Mouse (Mus musculus): Measurements from ENCODE around the gene Vamp8.

Gene Vamp8

GRCm38 (mm10) chr6:72373184-72373583 lies 17.3 kb downstream of the Vamp8 start:
- no peak for DNase-seq (ENCODE audit: low spot score in 2 of 2)

DNA sequence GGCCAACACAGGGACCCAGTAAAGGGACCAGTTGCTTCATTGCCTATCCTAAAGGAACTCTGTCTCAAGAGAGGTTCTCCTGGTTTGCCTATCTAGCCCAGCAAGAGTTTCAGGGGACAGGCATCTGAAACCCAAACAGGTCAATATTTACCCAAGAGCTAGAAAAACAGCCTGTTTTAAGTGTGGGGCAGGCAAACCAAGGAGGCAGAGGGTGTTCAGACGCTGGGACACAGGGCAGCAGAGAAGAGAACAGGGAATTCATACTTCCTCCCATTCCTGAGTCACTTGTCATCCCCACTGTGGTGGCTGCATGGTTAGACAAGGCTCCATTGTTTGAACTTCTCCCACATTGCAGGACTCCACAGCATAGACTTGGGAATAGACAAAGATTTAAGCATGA lies 18.9 kb downstream of the Vamp8 start:
- no peak for DNase-seq (ENCODE audit: low spot score in 2 of 2)

- peak; percentile 61 to 68 for DNase-seq (ENCODE audit: low spot score in 2 of 2)
These were observed 19.4 kb downstream of the Vamp8 start for GRCm38 (mm10) chr6:72371147-72371546.

DNA sequence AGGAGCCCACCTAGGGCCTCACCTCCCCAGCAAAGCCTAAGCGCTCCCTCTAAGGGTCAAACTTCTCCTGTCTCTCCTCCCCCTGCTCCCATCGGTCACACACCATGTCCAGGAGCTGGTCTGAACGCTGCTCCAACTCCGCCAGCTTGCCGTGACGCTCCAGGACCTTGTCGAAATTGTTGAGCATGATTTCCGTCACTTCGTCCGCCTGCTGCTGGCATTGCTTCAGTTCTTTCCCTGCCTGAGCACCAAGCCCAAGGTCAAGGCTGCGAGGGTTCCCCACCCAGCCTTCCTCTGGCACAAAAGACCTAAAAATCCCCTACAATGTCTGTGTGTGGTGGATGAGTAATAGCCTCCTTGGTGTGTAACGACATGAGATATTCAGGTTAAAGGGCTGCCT lies 20.4 kb downstream of the Vamp8 start:
- DNase-seq (ENCODE audit: low spot score in 2 of 2) = no peak

DNA sequence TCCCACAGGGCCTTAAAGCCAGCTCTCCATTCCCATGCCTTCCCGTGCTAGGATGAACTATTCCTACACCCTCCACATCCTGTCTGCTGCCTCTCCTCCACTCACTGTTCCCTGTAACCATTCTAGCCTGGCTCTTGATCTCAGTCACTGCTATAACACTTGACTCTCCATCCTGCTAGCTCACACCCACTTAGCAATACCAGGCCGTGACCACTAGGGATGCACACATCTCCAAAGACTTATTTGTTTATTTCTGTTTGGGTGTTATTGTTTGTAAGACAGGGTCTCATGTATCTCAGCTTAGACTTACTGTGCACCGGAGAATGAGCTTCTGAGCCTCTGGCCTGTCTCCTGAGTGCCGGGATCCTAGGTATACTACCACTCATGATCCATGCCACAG lies 20.9 kb downstream of the Vamp8 start:
- no peak for DNase-seq (ENCODE audit: low spot score in 2 of 2)

GRCm38 (mm10) chr6:72367460-72367974 lies 23.0 kb downstream of the Vamp8 start:
- no peak for DNase-seq (ENCODE audit: low spot score in 2 of 2)

DNA sequence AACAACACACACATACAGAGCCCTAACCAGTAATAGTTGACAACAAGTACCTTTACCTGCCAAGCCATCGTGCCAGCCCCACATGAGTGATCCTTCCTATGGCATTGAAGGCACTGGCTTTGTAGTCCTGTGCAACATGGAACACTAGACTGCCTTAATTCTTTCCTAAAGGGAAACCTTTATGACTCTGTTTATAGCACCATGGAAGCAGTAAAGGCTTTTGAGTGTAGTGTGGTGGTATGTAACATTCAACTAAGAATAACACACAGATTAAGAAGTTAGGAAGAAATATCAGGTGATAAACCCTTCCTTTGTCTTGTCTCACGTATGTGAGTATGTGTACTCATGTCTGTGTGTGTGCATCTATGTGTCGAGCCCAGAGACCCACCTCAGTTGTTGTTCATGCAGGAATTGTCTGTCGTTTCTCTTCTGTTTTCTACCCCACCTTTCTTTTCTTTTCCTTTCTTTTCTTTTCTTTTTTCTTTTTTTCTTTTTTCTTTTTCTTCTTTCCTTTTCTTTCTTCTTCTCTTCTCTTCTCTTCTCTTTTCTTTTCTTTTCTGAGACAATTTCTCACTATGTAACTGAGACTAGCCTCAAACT lies 23.6 kb downstream of the Vamp8 start, which contains the start of gene Rnf181:
Gene Rnf181 (minus strand): TSS at position 113 of the 600 bp plus-strand sequence.
- DNase-seq (ENCODE audit: low spot score in 2 of 2) = no peak

DNA sequence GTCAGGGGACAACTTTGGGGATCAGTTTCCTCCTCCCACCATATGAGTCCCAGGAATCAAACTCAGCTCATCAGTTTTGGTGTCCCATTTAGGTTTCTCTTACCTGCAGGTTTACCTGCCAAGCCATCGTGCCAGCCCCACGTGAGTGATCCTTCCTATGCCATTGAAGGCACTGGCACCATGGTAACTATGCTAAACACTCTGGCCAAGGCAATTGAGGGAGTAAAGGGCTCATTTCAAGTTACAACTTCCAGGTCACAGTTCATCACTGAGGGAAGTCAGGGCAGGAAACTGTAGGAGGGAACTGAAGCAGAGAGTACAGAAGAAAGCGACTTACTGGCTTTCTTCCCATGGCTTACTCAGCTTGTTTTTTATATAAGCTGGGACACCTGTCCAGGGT lies 24.2 kb downstream of the Vamp8 start:
- no peak for DNase-seq (ENCODE audit: low spot score in 2 of 2)

GRCm38 (mm10) chr6:72364985-72365384 lies 25.5 kb downstream of the Vamp8 start:
- DNase-seq (ENCODE audit: low spot score in 2 of 2) = no peak

GRCm38 (mm10) chr6:72364009-72364408 lies 26.5 kb downstream of the Vamp8 start:
- no peak for DNase-seq (ENCODE audit: low spot score in 2 of 2)

DNA sequence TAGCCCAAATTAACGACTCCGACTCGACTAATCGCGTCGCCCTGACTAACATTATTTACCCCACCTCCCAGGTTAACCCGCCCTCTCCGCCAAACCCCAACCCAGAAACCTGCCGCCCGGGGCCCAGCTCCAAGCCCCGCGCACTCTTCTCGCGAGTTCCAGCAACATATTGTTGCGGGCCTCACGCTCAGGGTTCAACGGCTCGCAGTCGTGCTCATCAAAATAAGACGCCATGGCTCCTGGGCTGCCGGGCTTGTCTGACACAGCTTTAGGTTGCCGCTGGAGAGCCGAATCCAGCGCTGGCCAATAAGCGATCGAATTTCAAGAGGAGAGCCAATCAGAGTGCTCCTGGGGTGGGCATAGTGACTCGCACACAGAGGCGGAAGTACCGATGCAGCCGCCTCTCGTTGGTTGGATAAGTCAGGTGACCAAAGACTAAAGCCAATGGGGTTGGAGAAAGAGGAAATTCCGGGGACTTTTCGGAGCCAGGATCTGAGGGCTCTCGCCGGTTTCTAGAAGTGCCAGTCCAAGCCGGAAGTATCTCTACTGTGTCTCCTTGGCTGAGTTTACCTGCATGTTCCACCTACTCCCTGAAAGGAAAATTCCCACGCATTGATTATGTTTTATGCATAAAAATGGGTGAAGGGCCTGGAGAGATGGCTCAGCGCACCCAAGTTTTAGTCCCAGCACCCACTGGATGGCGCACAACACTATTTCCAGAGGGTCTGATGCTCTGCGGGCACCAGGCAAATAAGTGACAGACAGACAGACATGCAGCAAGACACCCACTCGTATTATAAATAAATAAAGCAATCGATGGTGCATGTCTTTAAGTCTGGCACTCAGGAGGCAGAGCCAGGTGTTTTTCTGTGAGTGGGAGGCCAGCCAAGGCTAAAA lies 28.1 kb downstream of the Vamp8 start:
- DNase-seq (ENCODE audit: low spot score in 2 of 2) = peak; percentile 96 to 98

GRCm38 (mm10) chr6:72361121-72361551 lies 29.4 kb downstream of the Vamp8 start:
- DNase-seq (ENCODE audit: low spot score in 2 of 2) = no peak

GRCm38 (mm10) chr6:72360599-72360935 lies 29.9 kb downstream of the Vamp8 start:
- DNase-seq (ENCODE audit: low spot score in 2 of 2) = no peak

- DNase-seq (ENCODE audit: low spot score in 2 of 2) = no peak
These were observed 30.5 kb downstream of the Vamp8 start for GRCm38 (mm10) chr6:72359891-72360598.

DNA sequence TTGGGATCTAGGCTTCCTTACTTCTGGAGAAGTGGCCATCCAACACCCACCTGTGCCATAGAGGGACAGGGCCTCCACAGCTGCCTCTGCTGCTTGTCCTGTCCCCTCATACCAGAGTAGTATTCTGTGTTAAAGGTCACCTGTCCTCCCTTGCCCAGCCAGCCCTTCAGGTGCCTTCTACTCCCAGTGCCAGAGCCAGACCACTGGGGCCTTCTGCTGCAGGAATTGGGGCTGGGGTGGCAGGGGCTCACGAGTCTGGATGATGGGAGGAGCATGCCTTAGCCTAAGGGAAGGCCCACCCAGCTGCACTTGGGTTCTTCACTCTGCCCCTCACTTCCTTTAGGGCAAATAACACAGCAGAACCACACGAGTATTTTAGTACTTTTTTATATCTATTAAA lies 31.2 kb downstream of the Vamp8 start:
- DNase-seq (ENCODE audit: low spot score in 2 of 2) = no peak

GRCm38 (mm10) chr6:72358086-72358764 lies 32.3 kb downstream of the Vamp8 start:
- DNase-seq (ENCODE audit: low spot score in 2 of 2) = no peak

GRCm38 (mm10) chr6:72357164-72358079 lies 33.1 kb downstream of the Vamp8 start:
- no peak for DNase-seq (ENCODE audit: low spot score in 2 of 2)

DNA sequence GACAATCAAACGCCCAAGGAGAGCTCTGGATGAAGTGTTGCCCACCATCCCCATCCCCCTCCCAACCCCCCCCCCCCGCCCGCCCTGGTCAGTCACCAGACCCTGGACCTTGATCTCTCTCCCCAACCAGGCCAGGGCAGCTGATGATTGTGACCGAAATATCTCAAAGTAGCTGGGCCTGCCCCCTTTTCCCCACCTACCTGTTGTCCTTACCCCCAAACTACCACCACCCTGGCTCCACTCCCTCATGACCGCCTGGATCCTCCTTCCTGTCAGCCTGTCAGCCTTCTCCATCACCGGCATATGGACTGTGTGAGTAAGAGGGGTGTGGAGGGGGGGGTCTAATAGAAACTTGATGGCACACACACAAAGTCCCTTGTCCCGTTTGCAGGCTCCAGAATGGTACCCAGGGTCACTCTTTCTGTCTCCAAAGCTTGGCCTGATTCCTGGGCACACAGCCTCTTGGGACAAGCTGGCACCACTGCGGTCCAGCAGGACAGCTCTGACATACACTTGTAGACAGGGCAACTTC lies 34.4 kb downstream of the Vamp8 start:
- DNase-seq (ENCODE audit: low spot score in 2 of 2) = no peak

GRCm38 (mm10) chr6:72355066-72355911 lies 35.2 kb downstream of the Vamp8 start, which contains the start of gene Tmem150a:
Gene Tmem150a, plus strand, starts transcription at chr6:72355447.
- peak; percentile 71 to 74 for DNase-seq (ENCODE audit: low spot score in 2 of 2)

All from right cerebral cortex, adult 2 months (tissue).